8 mouse cellular contexts compared by ENCODE assay signal in the genomic region with DNA sequence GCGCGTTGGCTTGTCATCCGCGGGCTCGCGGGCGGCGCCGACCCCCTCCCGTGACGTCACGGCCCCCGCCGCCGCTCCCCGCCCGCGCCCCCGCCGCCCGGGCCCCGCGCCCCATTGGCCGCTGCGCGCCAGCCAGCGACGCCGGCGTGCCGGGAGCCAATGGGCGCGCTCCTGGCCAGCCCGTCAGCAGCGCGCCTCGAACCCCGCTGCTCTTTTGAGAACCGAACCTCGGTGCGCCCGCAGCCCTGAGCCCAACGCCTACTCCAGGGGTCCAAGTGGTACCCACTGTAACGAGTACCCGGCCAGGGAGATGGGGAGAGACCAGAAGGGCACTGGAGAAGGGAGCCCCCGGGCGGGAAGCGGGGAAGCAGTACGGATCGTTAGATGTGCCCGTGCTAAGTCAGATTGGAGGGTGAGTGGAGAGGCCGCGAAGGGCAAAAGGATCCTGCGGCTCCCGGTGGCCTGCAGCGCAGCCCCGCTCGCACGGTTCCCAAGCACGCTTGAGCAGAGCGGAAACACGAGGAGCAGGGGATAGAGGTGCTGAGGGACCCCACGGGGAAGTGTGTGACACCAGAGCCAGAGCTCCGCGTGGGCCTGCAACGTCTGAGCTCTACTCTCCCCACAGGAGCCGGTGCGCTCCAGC. TPM values are rescaled to one million over a fixed set of nuclear protein-coding genes. Genes with fewer than 3 reads are reported as not detected.
DNase-seq lines count a peak whose midpoint lies in the region; ATAC-seq and TF ChIP-seq lines count a peak whose summit lies in the region.

No protein-coding gene starts in this region.

- H3K4me1 ChIP-seq in embryonic facial prominence, embryonic 11.5 days (ENCODE audit: control insufficient read depth, insufficient read depth, low read length): peaks cover 7% of the 10 kb centered on the region; the same call in 1 of the 2 replicates
- 0 out of 2 replicates have a peak, but pooled peaks cover 4% of the 10 kb centered on the region for H3K4me1 ChIP-seq in intestine, embryonic 14.5 days (replicated peaks; ENCODE audit: control insufficient read depth, insufficient read depth, low read length)
- H3K4me1 ChIP-seq in neural tube, embryonic 12.5 days: peaks cover 23% of the 10 kb centered on the region

- peaks cover 75% of the 10 kb centered on the region for H3K27me3 ChIP-seq in embryonic facial prominence, embryonic 11.5 days (ENCODE audit: control insufficient read depth, insufficient read depth, low read length)
- peaks cover 100% of the 10 kb centered on the region for H3K27me3 ChIP-seq in intestine, embryonic 14.5 days (replicated peaks; ENCODE audit: control insufficient read depth, insufficient read depth, low read length)
- H3K27me3 ChIP-seq in neural tube, embryonic 12.5 days (replicated peaks): peaks cover 89% of the 10 kb centered on the region

- under 1% methylated on average over 43 of the region's 68 CpGs for WGBS in embryonic facial prominence, embryonic 11.5 days
- WGBS in intestine, embryonic 14.5 days: under 1% methylated on average over 47 of the region's 68 CpGs
- WGBS in neural tube, embryonic 12.5 days: under 1% methylated on average over 68 of the region's 68 CpGs

- no peaks in the 10 kb centered on the region for H3K9me3 ChIP-seq in embryonic facial prominence, embryonic 11.5 days (replicated peaks; ENCODE audit: control insufficient read depth, low read length)
- H3K9me3 ChIP-seq in intestine, embryonic 14.5 days (ENCODE audit: control insufficient read depth, low read length): no peaks in the 10 kb centered on the region
- no peaks in the 10 kb centered on the region for H3K9me3 ChIP-seq in neural tube, embryonic 12.5 days

- peak overlapping the region; percentile 71 for H3K4me3 ChIP-seq in gastrocnemius, adult 2 months
- peak overlapping the region; percentile 50 for H3K4me3 ChIP-seq in embryonic facial prominence, embryonic 11.5 days (ENCODE audit: low read depth, low read length)
- H3K4me3 ChIP-seq in intestine, embryonic 14.5 days (ENCODE audit: low read depth, low read length): peak overlapping the region; percentile 44
- peak overlapping the region; percentile 47 for H3K4me3 ChIP-seq in neural tube, embryonic 12.5 days

- intact Hi-C loops in gastrocnemius, adult 2 months (cut with DNase I): no loop called here
- intact Hi-C loops in gastrocnemius, postnatal 14 days (cut with DNase I; ENCODE audit: low total_unique reads): no loop called here

- peak; percentile 74 for ATAC-seq in embryonic facial prominence, embryonic 11.5 days (replicated peaks; ENCODE audit: insufficient number of reproducible peaks, low FRiP score, low TSS enrichment, low read depth)
- peak; percentile 80 for ATAC-seq in intestine, embryonic 14.5 days (replicated peaks; ENCODE audit: low FRiP score, low TSS enrichment, low read depth)
- peak; percentile 85 for ATAC-seq in neural tube, embryonic 12.5 days (ENCODE audit: low FRiP score, low read depth)
- no peak for ATAC-seq in activated CD4-positive, CD25-positive, alpha-beta regulatory T cell, adult 4 months

- H3K27ac ChIP-seq in gastrocnemius, adult 2 months: no peak overlapping the region
- H3K27ac ChIP-seq in embryonic facial prominence, embryonic 11.5 days (replicated peaks; ENCODE audit: low read depth, low read length): no peak overlapping the region
- no peak overlapping the region for H3K27ac ChIP-seq in intestine, embryonic 14.5 days (ENCODE audit: low read depth)
- H3K27ac ChIP-seq in neural tube, embryonic 12.5 days: peak overlapping the region; percentile 22; the same call in 1 of the 2 replicates

- TF ChIP-seq CTCF in gastrocnemius, adult 2 months (IDR thresholded peaks at IDR 0.05): no peak

- peak; percentile 28 for DNase-seq in gastrocnemius, adult 2 months
- no peak for DNase-seq in gastrocnemius, postnatal 14 days
- peak; percentile 64 for DNase-seq in ES-CJ7 (ENCODE audit: low read depth, low spot score)
- peak; percentile 76 for DNase-seq in embryonic facial prominence, embryonic 11.5 days (ENCODE audit: low spot score)
- DNase-seq in intestine, embryonic 14.5 days (ENCODE audit: low spot score): peak; percentile 84
- DNase-seq in yolk sac, embryonic 10.5 days (ENCODE audit: low spot score): no peak

- H3K9ac ChIP-seq in embryonic facial prominence, embryonic 11.5 days (replicated peaks; ENCODE audit: low read length): no peak overlapping the region
- no peak overlapping the region for H3K9ac ChIP-seq in intestine, embryonic 14.5 days (ENCODE audit: low read length)
- peak overlapping the region; percentile 38; the same call in 1 of the 2 replicates for H3K9ac ChIP-seq in neural tube, embryonic 12.5 days

- H3K4me2 ChIP-seq in embryonic facial prominence, embryonic 11.5 days (ENCODE audit: low read depth, low read length): peak overlapping the region; percentile 96
- H3K4me2 ChIP-seq in intestine, embryonic 14.5 days (ENCODE audit: low read length): peak overlapping the region; percentile 70
- peak overlapping the region; percentile 82 for H3K4me2 ChIP-seq in neural tube, embryonic 12.5 days (replicated peaks)

- H3K36me3 ChIP-seq in embryonic facial prominence, embryonic 11.5 days (replicated peaks; ENCODE audit: control insufficient read depth, insufficient read depth, low read depth, low read length): no peaks in the 10 kb centered on the region
- no peaks in the 10 kb centered on the region for H3K36me3 ChIP-seq in intestine, embryonic 14.5 days (ENCODE audit: control insufficient read depth, insufficient read depth, low read length)
- H3K36me3 ChIP-seq in neural tube, embryonic 12.5 days: no peaks in the 10 kb centered on the region

RNA-seq across cellular contexts. Expression of a gene that starts 0.6 kb away (rescaled TPM):
- total RNA-seq in gastrocnemius, adult 2 months (2021): not detected
- total RNA-seq in gastrocnemius, postnatal 14 days (2021): not detected
- polyA plus RNA-seq in embryonic facial prominence, embryonic 11.5 days (2014; fragmentation: Nextera tagmentation; extraction: Ambion mirVana): 0.08 TPM in 2 replicates
- not detected in 2 replicates for polyA plus RNA-seq in intestine, embryonic 14.5 days (2014; fragmentation: Nextera tagmentation; extraction: Ambion mirVana)
- polyA plus RNA-seq in neural tube, embryonic 12.5 days (2016; fragmentation: Nextera tagmentation; extraction: Ambion mirVana): 2.9 and 3.4 TPM in 2 replicates
- polyA plus RNA-seq in activated CD4-positive, CD25-positive, alpha-beta regulatory T cell, adult 4 months (2017; shearing (Covaris generic)): not detected

Comparison
In these comparisons a context has a peak if more than half of its experiments do, and no peak if none do; other contexts are left out.
1. DNase-seq: peak in gastrocnemius, adult 2 months (single experiment), ES-CJ7 (single experiment), embryonic facial prominence, embryonic 11.5 days (single experiment) and intestine, embryonic 14.5 days (single experiment); none in gastrocnemius, postnatal 14 days (single experiment) and yolk sac, embryonic 10.5 days (single experiment).
2. Peak in every context shown above with its lines, with median percentiles within 50 percentile points of each other: H3K4me3 ChIP-seq and H3K4me2 ChIP-seq.